Mouse (Mus musculus) thymus, adult 2 months (tissue): ENCODE measurements around the gene Ttc39b.

Experiments
- CTCF ChIP-seq: fragments of 200-500 bp; IDR thresholded peaks from 2 replicates; pipeline ENCODE4 v1.5.1; 2012; ENCODE audit warnings: mild to moderate bottlenecking, control low read depth, low read length, moderate library complexity, borderline replicate concordance; ENCODE audit not compliant: control insufficient read depth, poor library complexity, insufficient read depth; ENCODE audit errors: extremely low read depth
- POLR2A ChIP-seq: fragments of 200-500 bp; IDR thresholded peaks from 2 replicates; pipeline ENCODE4 v1.6.1; 2012; ENCODE audit warnings: mild to moderate bottlenecking, low read length, control low read depth, moderate library complexity; ENCODE audit not compliant: control insufficient read depth, poor library complexity, insufficient read depth; ENCODE audit errors: extremely low read depth

- no peak for TF ChIP-seq CTCF
- no peak for TF ChIP-seq POLR2A
Measured at GRCm38 (mm10) chr4:83310990-83311389, 13.1 kb downstream of the Ttc39b start.
